Mouse (Mus musculus) stomach, postnatal 0 days (tissue): ENCODE results near the gene Trpm3.

Experiments
- CTCF ChIP-seq: IDR thresholded peaks from 2 replicates; pipeline ENCODE4 v1.5.1; 2016; ENCODE audit warnings: antibody characterized with exemption, low read depth, mild to moderate bottlenecking, moderate library complexity
- EP300 ChIP-seq: optimal IDR thresholded peaks from 2 replicates; pipeline ENCODE3; 2016; ENCODE audit warnings: antibody characterized with exemption

DNA sequence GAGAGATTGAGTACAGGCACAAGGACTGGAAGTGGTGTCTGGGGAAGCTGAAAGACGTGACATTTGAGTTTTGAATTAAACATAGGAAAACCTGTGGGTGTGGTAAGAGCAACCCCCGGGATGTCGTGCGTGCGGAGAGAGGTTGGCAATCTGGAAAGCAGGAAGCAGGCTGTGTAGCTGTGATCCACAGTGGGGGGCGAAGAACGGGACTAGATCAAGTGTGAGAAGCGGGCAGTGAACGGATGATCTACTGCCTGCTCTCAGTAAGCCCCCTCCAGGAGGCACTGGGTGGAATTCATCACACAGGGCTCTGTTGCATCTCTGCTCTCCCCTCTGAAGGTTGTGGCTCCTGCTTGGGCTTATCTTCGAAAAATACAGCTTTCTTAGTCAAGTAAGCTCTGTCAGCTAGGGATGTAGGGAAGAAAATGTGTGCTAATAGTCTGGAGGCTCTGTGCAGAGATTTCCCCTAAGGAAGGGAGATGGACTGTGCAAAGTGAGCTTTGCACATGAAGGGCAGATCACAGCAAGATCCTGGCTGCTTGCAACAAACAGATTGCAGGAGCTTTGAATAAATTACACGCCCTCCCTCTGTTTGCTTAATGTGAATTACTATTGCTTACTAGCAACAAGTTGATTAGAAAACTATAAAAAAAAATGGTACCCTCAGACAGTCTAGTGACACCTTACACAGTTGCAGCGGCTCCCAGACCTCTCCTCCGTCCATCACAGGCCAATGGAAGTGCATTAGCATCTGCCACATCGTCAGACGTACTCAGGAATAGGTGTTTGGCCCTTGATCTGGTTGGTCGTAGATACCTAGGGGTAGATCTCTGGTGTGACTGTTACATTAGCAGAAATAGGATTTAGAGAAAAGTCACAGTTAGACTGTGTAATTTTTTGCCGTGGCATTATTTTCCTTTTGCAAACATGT is 164.4 kb downstream of the Trpm3 start:
- TF ChIP-seq CTCF (no peak), EP300 (no peak)
